Mouse (Mus musculus) cerebellum, postnatal 36 days (tissue): ENCODE measurements around the gene Tulp2.

Experiments used
- DNase-seq, 2 experiments: peaks; one replicate each; pipeline ENCODE4 v3.0.0; 2021 to 2022; ENCODE audit warnings: mixed read lengths in 2 of 2

The Tulp2 gene

GRCm38 (mm10) chr7:45555787-45556186 is 74.1 kb downstream of the Tulp2 start:
- DNase-seq = peak; percentile 87 to 89

GRCm38 (mm10) chr7:45558907-45559306 is 77.2 kb downstream of the Tulp2 start:
- no peak for DNase-seq

DNA sequence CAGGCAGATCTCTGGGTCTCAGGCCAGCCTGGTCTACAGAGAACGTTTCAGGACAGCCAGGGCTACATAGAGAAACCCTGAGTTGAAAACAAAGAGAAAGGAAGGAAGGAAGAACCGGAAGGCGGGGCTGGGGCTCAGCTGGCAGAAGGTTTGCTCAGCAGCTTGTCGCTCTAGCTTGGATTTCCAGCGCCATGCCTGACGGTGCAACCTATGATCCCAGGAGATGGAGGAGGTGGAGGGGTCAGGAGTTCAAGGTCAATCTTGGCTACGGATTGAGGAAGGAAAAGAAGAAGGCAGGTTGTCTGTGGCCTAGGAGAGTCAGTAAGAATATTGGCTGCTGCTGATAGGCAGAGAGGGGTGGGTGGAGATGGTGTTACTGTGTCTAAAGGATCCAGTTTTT is 78.6 kb downstream of the Tulp2 start:
- no peak for DNase-seq

DNA sequence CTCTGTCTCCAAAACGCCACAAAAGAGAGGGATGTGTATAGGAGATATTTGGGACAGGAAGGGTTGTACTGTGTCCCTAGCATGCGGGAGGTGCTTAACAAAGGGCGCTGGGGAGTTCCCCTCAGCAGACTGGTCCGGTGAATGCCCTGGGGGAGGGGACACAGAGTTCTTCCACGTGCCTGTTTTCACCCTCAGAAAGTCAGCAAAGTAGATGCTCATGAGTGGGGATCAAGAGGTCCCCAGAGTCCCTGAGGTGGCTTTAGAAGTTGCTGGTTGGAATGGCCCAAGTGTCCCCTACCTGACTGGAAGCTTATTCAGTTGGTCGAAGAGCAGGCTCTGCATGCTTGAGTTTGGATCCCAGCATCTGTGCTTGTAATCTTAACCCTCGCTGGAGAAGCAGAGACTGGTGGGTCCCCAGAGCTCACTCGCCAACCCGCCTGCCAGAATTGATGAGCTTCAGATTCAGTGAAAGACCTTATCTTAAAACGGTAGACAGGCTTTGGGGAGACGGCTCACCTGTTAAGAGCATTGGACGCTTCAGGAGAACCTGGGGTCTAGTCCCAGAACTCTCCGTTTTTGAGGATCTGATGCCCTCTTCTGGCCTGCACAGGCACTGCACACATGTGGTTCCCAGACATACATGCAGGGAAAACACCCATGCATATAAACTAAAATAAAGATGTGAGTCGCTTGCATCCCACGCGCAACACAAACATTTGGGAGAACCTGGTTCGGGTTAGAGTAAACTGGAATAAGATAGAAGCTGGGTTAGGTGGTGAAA is 79.4 kb downstream of the Tulp2 start:
- DNase-seq = peak; percentile 84 to 89

DNA sequence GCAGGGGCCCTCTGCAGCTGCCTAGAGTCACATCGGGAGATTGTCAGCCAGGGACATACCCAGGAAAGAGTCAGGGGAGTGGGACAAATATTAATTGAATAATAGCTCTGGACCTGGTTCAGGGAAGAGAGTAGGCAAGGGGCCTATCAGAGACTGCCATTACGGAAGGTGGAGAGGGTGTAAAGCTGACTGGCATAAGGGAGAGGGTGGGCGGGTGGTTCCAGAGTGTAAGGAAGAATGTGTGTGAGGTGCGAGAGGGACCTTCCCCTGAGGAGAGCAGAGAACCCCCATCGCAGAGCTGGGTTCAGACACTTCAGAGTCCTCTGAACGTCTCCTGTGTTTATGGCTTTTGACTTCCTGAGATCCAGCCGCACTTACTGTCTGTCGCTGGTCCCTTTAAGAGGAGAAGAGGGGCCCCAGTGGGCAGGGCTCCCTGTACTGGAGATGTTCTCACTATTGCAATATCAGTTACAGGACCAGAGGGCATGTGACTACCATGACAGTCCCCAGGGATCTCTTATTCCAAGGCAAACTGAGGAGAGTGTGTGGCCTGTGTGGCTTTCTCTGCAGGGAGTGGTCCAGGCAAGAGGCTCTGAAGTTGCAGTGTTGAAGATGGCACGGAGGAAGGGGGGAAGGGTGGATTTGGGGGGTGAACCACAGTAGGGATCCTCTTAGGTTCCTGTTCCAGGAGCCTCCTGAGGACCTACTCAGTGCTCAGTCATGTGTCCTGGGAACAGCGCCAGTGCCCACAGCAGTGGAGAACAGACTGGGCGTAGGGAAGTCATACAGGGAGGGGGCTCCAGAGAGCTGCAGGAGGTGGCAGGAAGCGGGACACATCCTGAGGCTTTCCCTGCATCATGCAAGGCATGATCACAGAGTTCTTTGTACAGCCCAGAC is 80.2 kb downstream of the Tulp2 start:
- DNase-seq = no peak

- no peak for DNase-seq
These were observed 83.1 kb downstream of the Tulp2 start for GRCm38 (mm10) chr7:45564811-45565210.

DNA sequence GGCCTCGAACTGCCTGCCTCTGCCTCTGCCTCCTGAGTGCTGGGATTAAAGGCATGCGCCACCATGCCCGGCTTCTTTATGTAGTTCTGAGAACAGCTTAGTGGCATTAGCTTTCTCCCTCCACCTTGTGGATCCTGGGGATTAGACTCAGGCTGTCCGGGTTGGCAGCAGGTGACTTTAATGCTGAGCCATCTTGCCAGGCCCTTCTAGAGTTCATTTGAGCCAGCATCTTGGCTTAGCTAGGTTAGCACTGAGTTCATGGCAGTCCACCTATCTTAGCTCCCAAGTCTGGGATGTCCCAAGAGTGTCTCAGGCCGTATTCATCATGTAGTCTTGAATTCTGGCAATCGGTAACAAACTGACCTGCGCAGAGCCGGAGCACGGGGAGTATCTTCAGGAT is 83.8 kb downstream of the Tulp2 start:
- no peak for DNase-seq

DNA sequence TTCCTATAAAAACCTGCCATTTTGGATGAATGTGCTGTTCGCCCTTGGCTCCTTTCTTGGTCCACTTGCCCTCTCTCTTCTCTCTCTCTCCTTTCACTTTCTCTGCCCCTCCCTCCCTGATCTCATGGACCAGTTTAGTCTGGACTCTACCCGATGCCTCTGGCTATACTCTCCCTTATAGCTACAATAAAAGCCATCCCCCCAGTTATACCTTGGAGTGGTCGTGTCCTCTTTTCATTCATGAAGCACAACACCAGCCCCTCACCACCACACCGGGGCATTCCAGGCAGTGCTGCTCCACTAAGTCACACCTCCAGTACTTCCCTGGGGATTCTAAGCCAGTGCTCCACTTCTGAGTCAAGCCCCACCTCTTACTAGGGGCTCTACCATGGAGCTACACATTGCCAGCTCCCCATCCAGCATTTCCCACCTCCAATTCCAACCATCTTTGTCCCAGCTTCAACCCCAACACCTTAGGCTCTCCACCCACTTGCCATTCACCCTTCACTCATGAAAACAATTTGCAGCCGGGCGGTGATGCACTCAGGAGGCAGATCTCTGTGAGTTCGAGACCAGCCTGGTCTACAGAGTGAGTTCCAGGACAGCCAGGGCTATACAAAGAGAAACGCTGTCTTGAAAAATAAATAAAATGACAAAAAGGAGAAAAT is 85.6 kb downstream of the Tulp2 start:
- no peak for DNase-seq

DNA sequence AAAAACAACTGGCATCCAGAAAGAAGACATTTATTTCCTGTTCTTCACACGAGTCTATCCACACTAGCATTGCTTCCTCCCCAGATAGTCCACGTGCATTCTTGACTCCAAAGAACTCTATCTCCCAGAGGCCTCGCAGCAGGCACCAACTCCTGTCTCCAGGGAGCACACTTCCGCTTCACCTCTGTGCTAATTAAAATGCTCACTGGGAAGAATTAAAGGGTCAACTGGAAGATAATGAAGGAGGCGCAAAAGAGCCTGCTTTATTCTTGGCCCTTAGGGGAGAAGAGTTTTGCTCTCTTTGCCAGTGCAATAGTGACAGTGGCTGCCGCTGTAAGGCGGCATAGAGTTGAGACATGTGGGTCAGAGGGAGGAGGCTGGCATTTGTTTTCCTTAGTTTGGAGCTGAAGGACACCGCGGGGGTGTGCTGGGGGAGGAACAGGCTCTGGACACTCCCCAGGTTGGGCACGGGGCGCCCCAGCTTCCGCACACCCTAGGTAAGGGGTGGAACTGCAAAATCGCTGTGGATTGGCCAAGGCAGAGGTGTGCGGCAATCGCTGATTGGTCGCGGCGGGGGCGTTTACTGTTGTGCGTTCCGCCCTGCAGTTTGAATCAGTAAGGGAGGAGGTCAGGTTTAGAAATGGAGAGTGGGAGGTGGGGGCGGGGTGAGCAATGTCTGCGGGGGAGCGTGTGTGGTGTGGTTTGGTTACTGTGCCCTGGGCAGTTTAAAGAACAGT is 86.3 kb downstream of the Tulp2 start:
- peak; percentile 87 to 93 for DNase-seq

GRCm38 (mm10) chr7:45568601-45569473 is 87.2 kb downstream of the Tulp2 start:
- DNase-seq = no peak

GRCm38 (mm10) chr7:45570103-45570741 is 88.5 kb downstream of the Tulp2 start, which contains the start of gene Bcat2:
Gene Bcat2, plus strand, starts transcription at chr7:45570153.
- DNase-seq = peak; percentile 67 to 76

GRCm38 (mm10) chr7:45571966-45572365 is 90.3 kb downstream of the Tulp2 start:
- DNase-seq = no peak
